Mouse (Mus musculus): ENCODE results near the gene Gm9970.

Gene Gm9970
- long read RNA-seq, experiment 1 = 0 reads
- long read RNA-seq, experiment 2 = 0 reads

DNA sequence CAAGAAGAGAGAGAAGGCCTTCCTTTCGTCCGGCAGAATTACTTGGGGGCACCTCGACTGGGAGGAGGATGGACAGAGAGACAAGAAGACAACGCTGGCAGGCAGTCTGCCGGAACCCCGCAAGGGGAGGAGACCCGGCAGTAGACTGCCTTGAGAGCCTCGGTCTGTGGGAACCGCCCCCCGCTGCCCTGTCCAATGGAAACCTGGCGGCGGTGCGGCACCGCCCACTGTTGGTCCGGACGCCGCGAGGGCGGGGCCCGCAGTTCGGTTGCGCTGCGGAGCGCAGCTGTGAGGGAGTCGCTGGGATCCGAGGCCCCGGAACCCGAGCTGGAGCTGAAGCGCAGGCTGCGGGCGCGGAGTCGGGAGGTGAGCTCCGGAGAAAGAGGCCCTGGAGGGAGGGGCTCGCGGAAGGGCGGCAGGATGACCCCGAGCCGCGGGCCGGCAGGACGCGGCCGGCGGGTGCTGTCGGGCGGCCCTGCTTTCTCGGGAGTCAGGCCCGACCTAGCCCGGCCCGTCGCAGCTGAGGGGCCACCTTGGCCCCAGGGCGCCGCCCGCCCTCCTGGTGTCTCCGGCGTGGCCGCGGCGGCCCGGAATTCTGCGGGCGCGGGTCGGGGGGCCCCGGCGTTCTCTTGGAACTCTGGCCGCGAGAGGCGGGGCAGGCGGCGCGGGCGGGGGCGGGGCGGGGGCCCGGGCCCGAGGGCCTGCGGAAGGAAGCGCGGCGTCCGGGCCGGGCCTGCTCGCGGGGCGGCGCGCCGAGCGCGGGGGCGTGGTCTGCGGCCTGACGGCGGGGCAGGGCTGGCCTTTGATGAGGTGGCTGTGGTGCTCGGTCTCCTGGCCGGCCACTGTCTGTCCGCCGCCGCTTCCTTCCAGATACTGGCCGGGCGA lies at the start of gene Gm9970, which contains the start of gene Nrbp1:
Gm9970 (minus strand) TSS at position 596 of the 885 bp plus-strand sequence.
Nrbp1 (plus strand) TSS at position 228 of the 885 bp plus-strand sequence.
- intact Hi-C loops (cut with DNase I) = no loop called here

DNA sequence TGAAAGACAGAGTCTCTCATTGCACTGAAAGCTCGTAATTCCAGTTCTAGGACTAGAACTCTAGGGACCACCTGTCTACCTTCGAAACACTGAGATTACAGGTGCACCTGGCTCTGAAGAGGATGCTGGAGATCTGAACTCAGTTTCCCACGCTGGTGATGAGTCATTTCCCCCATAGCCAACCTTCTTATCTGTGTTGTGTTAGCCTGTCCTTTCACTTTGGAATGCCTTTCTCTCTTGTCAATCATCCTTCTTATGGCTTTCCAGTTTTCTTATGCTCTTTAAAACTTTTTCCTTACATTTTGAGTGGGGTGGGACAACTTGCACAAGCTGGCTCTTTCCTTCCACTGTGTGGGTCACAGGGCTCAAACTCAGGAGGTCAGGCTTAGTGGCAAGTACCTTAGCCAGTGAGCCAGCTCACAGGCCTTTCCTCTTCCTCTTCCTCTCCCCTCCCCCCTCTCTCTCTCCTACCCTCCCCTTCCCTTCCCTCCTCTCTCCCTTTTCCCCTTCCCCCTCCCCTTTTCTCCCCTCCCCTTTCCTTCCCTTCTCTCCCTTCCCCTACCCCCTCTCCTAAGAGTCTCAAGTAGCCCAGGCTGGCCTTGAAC lies 48.7 kb upstream of the Gm9970 start:
- intact Hi-C loops (cut with DNase I) = no loop called here

DNA sequence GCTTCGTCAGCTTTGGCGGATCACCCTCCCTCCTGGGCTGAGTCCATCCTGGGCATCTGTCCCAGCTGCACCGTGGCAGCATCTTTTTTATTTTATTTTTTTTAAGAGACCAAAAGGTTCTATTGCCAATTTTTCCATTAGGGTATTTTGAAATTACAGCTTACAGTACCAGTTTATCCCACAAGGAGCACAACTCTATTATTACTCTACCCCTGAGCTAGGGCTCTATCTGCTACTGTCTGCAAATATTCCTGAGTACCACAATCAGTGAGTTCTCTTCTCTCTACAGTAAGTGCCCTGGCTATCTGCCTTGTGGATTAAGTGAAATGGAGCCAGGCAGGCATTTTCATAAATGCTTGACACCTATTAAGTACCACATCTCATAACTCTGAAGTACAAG lies 47.6 kb upstream of the Gm9970 start:
- intact Hi-C loops (cut with DNase I) = no loop called here

DNA sequence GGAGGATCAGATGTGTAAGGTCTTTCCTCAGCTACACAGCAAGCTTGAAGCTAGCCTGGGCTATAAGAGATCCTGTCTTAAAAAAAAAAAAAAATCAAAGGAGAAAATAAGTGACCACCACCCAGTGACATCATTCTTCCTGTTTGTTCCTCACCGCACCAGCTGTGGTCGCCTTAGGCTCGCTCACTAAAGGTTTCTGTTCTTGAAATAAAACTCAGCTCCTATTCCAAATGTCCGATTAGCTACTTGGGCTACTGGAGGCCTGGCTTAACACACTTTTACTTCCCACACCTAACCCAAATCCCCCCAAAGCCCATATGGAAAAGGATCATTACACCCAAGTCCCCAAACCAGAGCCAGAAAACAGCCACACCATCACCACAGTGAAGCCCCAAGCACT lies 47.2 kb upstream of the Gm9970 start:
- intact Hi-C loops (cut with DNase I) = no loop called here

DNA sequence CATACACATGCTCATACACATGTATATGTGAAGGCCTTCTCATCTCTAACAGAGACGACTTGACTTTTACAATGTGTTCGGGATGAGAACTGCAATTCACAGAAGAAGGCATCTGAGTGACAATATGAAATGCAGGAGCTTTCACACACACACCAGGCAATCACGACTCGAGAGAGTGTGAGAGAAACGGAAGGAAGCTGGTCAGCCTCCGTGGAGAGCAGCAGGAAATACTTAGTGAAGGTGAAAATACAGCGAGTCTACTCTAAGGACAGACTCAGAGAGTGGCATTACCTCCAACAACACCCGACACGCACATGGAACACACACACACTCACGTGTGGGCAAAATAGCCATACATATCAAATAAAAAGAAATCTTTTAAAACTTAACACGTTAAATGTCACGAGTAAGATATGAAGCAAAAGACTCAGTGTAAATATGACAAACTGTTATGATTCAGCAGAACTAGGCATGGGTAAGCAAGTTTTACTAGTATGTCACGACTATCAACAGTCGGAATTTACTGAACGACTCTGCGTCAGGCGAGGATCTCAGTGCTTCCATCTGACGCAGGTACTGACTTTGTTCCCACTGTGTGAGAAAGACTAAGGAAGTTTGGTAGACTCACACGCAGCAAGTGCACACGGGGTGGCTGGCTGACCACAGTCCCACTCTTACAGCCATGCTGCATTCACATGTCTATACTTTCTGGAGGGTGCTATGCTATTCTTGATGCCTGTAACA lies 38.4 kb upstream of the Gm9970 start:
- intact Hi-C loops (cut with DNase I) = no loop called here

- intact Hi-C loops (cut with DNase I) = no loop called here
Observed at GRCm38 (mm10) chr5:31273018-31273417, 32.0 kb upstream of the Gm9970 start.

- intact Hi-C loops (cut with DNase I) = no loop called here
Observed at GRCm38 (mm10) chr5:31267686-31268085, 26.7 kb upstream of the Gm9970 start.

DNA sequence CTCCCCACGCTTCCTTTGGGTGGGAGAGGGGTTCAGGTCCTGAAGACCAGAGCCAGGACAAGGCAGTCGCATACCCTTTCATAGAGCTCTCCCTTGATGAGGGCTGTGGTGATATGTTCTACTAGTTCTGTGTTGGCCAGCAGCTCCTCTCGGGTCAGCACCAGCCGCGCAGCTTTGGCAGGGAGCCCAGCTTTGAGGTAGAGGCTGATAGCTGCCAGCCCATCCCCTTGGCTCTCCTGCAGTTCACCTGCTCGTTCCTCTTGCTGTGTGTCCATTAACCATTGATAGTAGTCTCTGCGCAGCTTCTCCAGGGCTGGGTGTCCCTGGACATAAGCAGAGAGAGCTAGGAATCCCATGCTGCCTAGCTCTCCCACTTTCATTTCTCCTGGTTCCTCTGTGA lies 25.1 kb upstream of the Gm9970 start:
- intact Hi-C loops (cut with DNase I) = no loop called here

DNA sequence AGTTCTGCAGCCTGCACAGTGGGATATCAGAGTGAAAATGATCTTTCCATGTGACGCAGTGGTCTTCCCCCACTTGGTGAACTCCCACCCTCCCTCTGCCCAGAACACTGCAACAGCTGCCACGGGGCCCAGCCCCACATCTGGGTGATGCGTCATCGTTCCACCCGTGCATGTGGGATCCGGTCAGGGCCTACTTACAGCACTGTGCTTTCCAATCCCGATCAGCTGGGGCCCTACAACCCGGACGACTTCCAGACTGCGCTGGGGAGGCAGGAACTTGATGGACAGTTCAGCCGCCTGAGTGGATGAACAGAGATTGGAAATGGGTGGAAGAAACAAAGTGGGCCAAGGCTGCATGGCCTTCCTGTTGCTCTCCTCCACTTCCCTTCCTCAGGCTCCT lies 16.6 kb upstream of the Gm9970 start:
- intact Hi-C loops (cut with DNase I) = no loop called here

GRCm38 (mm10) chr5:31255971-31256370 lies 14.9 kb upstream of the Gm9970 start:
- intact Hi-C loops (cut with DNase I) = no loop called here

GRCm38 (mm10) chr5:31255381-31255780 lies 14.3 kb upstream of the Gm9970 start:
- intact Hi-C loops (cut with DNase I) = no loop called here

DNA sequence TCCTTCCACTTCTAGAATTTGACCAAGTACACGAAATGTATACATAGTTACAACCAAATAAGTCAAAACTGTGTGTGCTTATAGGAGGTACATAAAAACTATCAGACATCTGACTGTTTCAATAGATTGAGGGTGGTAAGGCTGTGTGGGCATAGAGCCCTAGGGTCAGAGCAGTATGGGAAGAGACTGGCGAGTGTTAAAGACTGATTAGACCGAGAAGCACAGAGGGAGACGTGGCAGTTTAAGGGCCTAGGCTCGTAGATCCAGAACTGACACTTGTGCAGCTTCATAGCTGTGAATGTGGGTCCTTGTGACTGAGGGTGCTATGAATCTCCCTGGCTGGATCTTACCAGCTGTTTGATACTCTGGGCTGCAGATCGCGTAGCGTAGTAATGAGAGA lies 13.9 kb upstream of the Gm9970 start:
- intact Hi-C loops (cut with DNase I) = loop anchor here (5.0 kb wide), 1 partner anchor 53 kb away; the partner anchor contains the start of gene Zfp513

- intact Hi-C loops (cut with DNase I) = loop anchor here (5.0 kb wide), 1 partner anchor 52 kb away; the partner anchor contains the start of gene Zfp513
Observed at GRCm38 (mm10) chr5:31254452-31254851, 13.4 kb upstream of the Gm9970 start.

DNA sequence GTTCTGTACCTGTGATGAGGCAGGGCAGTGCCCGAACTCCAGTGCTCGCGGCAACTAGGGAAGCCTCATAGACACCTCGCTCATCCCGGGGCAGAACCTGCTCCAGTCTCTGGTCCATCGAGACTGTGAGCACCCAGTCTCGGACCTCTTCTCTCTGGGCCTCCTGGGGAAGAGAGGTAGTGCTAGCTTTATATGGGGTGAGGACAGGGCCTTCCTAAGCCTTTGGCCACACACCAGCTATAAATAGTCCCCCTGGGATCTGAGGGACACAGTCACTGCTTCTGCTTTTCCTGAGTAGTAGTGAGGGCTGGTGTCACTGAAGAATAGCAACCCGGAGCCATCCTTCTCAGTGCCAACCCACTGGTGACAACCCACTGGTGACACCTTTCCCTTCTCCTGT lies 12.8 kb upstream of the Gm9970 start:
- intact Hi-C loops (cut with DNase I) = loop anchor here (5.0 kb wide), 1 partner anchor 52 kb away; the partner anchor contains the start of gene Zfp513

DNA sequence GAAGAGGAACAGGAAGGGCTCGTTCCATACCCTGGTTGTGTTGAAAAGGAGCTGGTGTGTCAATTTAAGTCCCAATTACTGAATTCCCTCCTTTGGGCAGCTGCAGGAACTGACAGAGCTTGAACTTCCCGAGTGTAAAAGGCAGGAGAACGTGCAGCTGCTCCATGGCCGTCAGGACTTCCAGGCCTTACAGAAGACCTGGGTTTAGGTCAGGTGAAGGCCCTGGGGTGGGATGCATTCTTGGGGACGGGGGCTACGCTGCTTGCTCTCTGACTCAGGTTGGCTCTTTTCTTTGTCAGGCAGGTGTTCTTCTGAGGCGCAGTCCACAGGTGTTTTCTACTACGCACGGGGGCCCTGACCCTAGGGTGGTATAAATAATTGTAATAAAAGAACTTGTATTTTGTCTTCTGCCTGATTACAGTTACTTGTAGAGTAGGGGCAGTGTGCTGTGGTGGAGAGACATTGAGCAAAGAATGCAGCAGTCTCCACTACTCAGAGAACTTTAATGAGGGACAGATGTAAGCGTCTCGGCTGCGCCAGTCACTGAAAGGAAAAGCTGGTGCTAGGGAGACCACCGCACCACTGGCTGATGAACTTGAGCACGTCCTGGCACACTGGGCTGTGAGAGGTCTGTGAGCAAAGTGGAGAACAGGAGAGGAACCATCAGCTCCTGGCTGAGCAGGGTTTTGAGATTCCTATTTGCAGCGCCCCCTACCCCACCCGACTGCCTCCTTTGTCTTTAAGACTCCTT lies 11.9 kb upstream of the Gm9970 start:
- intact Hi-C loops (cut with DNase I) = loop anchor here (5.0 kb wide), 1 partner anchor 51 kb away; the partner anchor contains the start of gene Zfp513

- intact Hi-C loops (cut with DNase I) = loop anchor here (5.0 kb wide), 1 partner anchor 50 kb away; the partner anchor contains the start of gene Zfp513
Observed at GRCm38 (mm10) chr5:31252151-31252550, 11.1 kb upstream of the Gm9970 start.

DNA sequence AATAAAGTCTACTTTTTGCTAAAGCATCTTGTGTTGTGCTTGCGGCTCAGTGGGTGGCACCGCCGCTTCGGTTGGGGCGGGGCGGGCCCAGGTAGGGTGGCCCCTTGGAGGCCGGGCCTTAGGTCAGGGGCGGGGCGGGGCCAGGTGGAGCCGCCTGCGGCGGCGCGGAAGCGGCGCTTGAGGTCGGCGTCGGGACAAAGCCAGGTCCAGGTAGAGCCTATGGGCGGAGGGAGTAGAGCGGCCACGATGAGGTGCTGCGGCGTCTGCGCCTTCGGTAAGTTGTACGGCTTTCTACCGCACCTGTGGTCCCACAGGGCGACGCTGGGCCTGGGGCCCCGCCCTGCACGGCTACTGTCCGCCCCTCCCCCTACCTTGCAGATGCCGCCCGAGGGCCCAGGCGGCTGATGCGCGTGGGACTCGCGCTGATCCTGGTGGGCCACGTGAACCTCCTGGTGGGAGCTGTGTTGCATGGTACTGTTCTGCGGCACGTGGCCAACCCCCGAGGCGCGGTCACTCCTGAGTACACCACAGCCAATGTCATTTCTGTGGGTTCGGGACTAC lies 10.6 kb upstream of the Gm9970 start, which contains the start of gene Krtcap3:
Krtcap3 (plus strand) TSS at position 151 of the 561 bp plus-strand sequence.
- intact Hi-C loops (cut with DNase I) = loop anchor here (5.0 kb wide), 1 partner anchor 49 kb away; the partner anchor contains the start of gene Zfp513

DNA sequence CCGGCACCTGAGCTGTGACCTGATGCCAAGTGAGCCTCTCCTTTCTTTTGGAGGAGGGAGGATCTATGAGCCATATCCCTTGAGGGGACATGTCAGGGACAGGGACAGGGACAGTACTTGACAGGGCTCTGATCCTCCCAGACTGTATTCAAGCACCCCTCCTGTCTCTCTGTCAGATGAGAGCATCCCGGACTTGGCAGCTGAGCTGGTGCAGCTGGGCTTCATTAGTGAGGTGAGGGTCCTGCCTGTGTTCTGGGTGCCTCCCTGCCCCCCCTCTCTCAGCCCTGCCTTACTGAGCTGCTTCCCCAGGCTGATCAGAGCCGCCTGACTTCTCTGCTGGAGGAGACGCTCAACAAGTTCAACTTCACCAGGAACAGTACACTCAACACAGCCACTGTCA lies 9.7 kb upstream of the Gm9970 start:
- intact Hi-C loops (cut with DNase I) = loop anchor here (5.0 kb wide), 1 partner anchor 48 kb away; the partner anchor contains the start of gene Zfp513

GRCm38 (mm10) chr5:31242191-31242590 lies 1.2 kb upstream of the Gm9970 start:
- intact Hi-C loops (cut with DNase I) = no loop called here

GRCm38 (mm10) chr5:31241522-31242034 lies 546 bp upstream of the Gm9970 start:
- intact Hi-C loops (cut with DNase I) = no loop called here
